Mouse (Mus musculus) liver, postnatal 0 days (tissue): ENCODE measurements around the gene Eif2d. TPM values are rescaled to one million over a fixed set of nuclear protein-coding genes. Genes with fewer than 3 reads are reported as not detected.

Experiments used
- ATAC-seq: fragments of 200-750 bp; cut with Nextera tagmentation; 2 replicates; pipeline ENCODE4 v1.8.0; 2017; ENCODE audit warnings: mild to moderate bottlenecking, moderate library complexity
- DNase-seq: peaks from one replicate; pipeline ENCODE4 v3.0.0-alpha.2; 2016
- H3K27ac ChIP-seq: fragments of 300-500 bp; sonication (generic); 2 replicates; pipeline ENCODE4 v1.5.1; 2014; ENCODE audit warnings: antibody characterized with exemption, moderate library complexity, mild to moderate bottlenecking, low read depth
- H3K27me3 ChIP-seq: fragments of 300-500 bp; sonication (generic); 2 replicates; pipeline ENCODE4 v1.6.1; 2014; ENCODE audit warnings: low read length, control low read depth, mixed read lengths; ENCODE audit not compliant: insufficient read depth
- H3K36me3 ChIP-seq: fragments of 300-500 bp; sonication (generic); replicated peaks from 2 replicates; pipeline ENCODE4 v1.6.1; 2014; ENCODE audit warnings: mild to moderate bottlenecking, control low read depth, low read length, moderate library complexity, mixed read lengths; ENCODE audit not compliant: insufficient read depth
- H3K4me1 ChIP-seq: fragments of 300-500 bp; sonication (generic); 2 replicates; pipeline ENCODE4 v1.6.1; 2014; ENCODE audit warnings: antibody characterized with exemption, mild to moderate bottlenecking, control low read depth; ENCODE audit not compliant: insufficient read depth
- H3K4me2 ChIP-seq: fragments of 300-500 bp; sonication (generic); 2 replicates; pipeline ENCODE4 v1.6.1; 2014; ENCODE audit warnings: low read depth, mild to moderate bottlenecking, low read length, moderate library complexity, mixed read lengths
- H3K4me3 ChIP-seq: fragments of 300-500 bp; sonication (generic); 2 replicates; pipeline ENCODE4 v1.5.1; 2014; ENCODE audit warnings: low read depth, low read length
- H3K9ac ChIP-seq: fragments of 300-500 bp; sonication (generic); replicated peaks from 2 replicates; pipeline ENCODE4 v1.6.1; 2014; ENCODE audit warnings: mild to moderate bottlenecking, moderate library complexity
- H3K9me3 ChIP-seq: fragments of 300-500 bp; sonication (generic); 2 replicates; pipeline ENCODE4 v1.6.1; 2016; ENCODE audit warnings: mild to moderate bottlenecking, control low read depth, low read length, mixed read lengths
- CTCF ChIP-seq: sonication (generic); IDR thresholded peaks from 2 replicates; pipeline ENCODE4 v1.5.1; 2016; ENCODE audit warnings: antibody characterized with exemption, low read depth
- EP300 ChIP-seq: IDR thresholded peaks from 2 replicates; pipeline ENCODE4 v1.6.1; 2016; ENCODE audit warnings: antibody characterized with exemption, low read depth, mild to moderate bottlenecking
- WGBS: fragments of 180-500 bp; shearing (Covaris S2); extraction: QIAGEN DNeasy Blood & Tissue Kit; methylation state at CpG from one replicate; pipeline ENCODE4 v1.1.7; 2014; ENCODE audit not compliant: insufficient replicate concordance; 5-methylcytosine and 5-hydroxymethylcytosine counted together
- polyA plus RNA-seq: library from polyadenylated mRNA; unstranded; fragments of >200 nt; fragmentation: Nextera tagmentation; extraction: Ambion mirVana; gene quantifications from 2 replicates; pipeline ENCODE4 v1.2.1, GENCODE M21; 2015

Gene Eif2d
- polyA plus RNA-seq, 1 experiment from 2014 or later, result 19.0 TPM

DNA sequence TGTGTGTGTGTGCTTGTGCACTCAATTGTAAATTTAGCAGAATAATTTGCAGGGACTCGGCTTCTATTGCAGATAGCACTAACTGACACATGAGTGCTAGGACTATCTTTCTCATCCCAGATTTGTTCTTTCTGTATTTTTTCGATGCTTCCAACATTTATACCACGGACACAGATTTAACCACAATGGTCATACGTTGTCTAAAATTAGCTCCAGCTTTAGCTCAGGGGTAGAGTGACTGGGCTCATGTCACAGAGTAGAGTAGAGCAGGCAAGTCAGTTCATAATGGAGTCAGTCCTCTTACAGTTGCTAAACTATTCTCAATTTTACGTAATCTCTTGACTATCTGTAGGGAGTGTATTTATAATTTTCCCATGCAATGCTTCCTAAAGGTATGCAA is 75.7 kb downstream of the Eif2d start:
- no peak for ATAC-seq
- Histone ChIP-seq H3K9me3 (no peaks in the 10 kb centered on the region), H3K4me1 (no peaks in the 10 kb centered on the region), H3K27me3 (no peaks in the 10 kb centered on the region), H3K36me3 (no peaks in the 10 kb centered on the region), H3K4me2 (no peak overlapping the region), H3K9ac (no peak overlapping the region), H3K4me3 (no peak overlapping the region), H3K27ac (no peak overlapping the region)
- TF ChIP-seq EP300 (no peak), CTCF (no peak)
- no peak for DNase-seq
- 69% methylated on average over 5 of the region's 5 CpGs for WGBS

DNA sequence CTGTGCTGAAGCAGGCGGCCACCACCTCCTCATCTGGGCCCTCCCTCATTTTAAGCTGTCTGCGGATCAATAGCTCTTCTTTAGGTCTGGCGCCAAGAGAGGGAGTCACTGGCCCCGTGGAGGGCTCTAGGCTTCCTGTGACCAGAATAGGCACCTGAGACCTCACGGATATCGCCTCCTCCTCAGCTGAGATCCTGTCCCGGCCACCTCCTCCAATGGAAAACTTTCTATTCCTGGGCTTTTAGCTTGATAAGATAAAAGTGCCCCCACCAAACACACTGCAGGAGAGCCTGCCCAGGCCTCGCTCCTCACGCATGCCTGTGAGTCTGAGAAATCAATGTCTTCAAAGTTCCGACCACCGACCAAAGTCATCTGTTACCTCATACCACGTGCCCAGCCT is 80.5 kb downstream of the Eif2d start:
- H3K36me3 ChIP-seq, result no peaks in the 10 kb centered on the region
- WGBS, result 60% methylated on average over 12 of the region's 12 CpGs
- H3K4me2 ChIP-seq, result no peak overlapping the region
- H3K4me1 ChIP-seq, result peaks cover 8% of the 10 kb centered on the region
- TF ChIP-seq CTCF (no peak), EP300 (no peak)
- H3K27ac ChIP-seq, result no peak overlapping the region
- no peak for ATAC-seq
- DNase-seq, result no peak
- H3K9ac ChIP-seq, result no peak overlapping the region
- no peak overlapping the region for H3K4me3 ChIP-seq
- H3K27me3 ChIP-seq, result no peaks in the 10 kb centered on the region
- H3K9me3 ChIP-seq, result no peaks in the 10 kb centered on the region

DNA sequence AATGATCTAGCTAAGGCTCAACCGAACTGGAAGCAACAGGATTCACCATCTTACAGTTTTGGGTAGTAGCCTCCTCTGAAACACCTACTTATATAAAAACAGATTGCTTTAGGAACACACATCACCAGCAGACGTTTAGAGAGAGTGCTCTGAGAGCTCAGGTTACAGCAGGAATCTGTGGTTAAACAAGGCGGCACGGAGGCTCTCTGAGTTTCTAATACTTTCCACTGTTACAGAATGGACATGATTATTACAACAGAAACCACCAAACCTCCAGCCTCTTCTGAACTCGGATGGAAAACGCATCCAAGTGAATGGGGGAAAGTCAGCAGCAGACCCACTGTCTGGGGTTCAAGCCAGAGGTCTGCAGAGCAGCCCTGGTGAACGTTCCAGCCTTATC is 83.1 kb downstream of the Eif2d start:
- Histone ChIP-seq H3K27me3 (no peaks in the 10 kb centered on the region), H3K36me3 (no peaks in the 10 kb centered on the region), H3K4me3 (no peak overlapping the region), H3K27ac (no peak overlapping the region), H3K4me1 (peaks cover 11% of the 10 kb centered on the region), H3K4me2 (no peak overlapping the region), H3K9me3 (no peaks in the 10 kb centered on the region), H3K9ac (no peak overlapping the region)
- WGBS, result 50% methylated on average over 7 of the region's 7 CpGs
- no peak for TF ChIP-seq EP300
- no peak for TF ChIP-seq CTCF
- no peak for ATAC-seq
- DNase-seq, result no peak

Other genes with a start within 250 kb of the Eif2d start
- not detected in 2 replicates for gene Il20, start 241.7 kb upstream of the Eif2d start, polyA plus RNA-seq
- gene Il19, start 213.1 kb upstream of the Eif2d start, polyA plus RNA-seq, result not detected in 2 replicates
- 0.19 TPM in 1 of 2 replicates, not detected in the other for gene Il10, start 133.3 kb upstream of the Eif2d start, polyA plus RNA-seq
- 18.3 and 19.6 TPM in 2 replicates for gene Mapkapk2, start 55.4 kb upstream of the Eif2d start, polyA plus RNA-seq
- 9.5 and 10.3 TPM in 2 replicates for gene Dyrk3, start 14.8 kb upstream of the Eif2d start, polyA plus RNA-seq
- gene Rassf5, start 92.1 kb downstream of the Eif2d start, polyA plus RNA-seq, result 7.7 and 8.0 TPM in 2 replicates
- gene Ikbke, start 126.4 kb downstream of the Eif2d start, polyA plus RNA-seq, result 3.9 and 4.4 TPM in 2 replicates